Mouse (Mus musculus) Patski (cell line): Measurements from ENCODE around the gene Amot. TPM values are rescaled to one million over a fixed set of nuclear protein-coding genes. Genes with fewer than 3 reads are reported as not detected.

Source experiments
- ATAC-seq: fragments of 100-300 bp; one replicate; pipeline ENCODE4 v1.8.0; 2021
- CTCF ChIA-PET: fragments of 350-600 bp; sonication (Branson Sonifier 250); formaldehyde crosslinking; loops from one replicate; lab custom pipeline; 2022; ENCODE audit warnings: inconsistent platforms; lab: Charles Lee
- POLR2A ChIA-PET: fragments of 350-600 bp; sonication (Branson Sonifier 250); formaldehyde crosslinking; loops from one replicate; lab custom pipeline; 2022; ENCODE audit warnings: antibody characterized with exemption, inconsistent platforms; lab: Charles Lee
- DNase-seq: peaks from one replicate; pipeline ENCODE4 v3.0.0-alpha.2; 2011; ENCODE audit warnings: low read depth, low spot score
- H3K27me3 ChIP-seq: fragments of 371-371 bp; one replicate; pipeline ENCODE4 v1.5.1; 2021
- CTCF ChIP-seq: fragments of 100-300 bp; IDR thresholded peaks from one replicate; pipeline ENCODE4 v1.5.1; 2021
- in situ Hi-C: fragments of 300-500 bp; cut with MboI; formaldehyde crosslinking; loops from 3 replicates; pipeline ENCODE4 v1.11.1; 2018; ENCODE audit warnings: low pct_unique_long_range_greater_than_20kb, mixed read lengths
- polyA plus RNA-seq: library from polyadenylated mRNA; unstranded; gene quantifications from one replicate; pipeline ENCODE4 v1.2.3, GENCODE M21; 2021

Amot gene
- 114 TPM for polyA plus RNA-seq

GRCm38 (mm10) chrX:145504717-145505415, at the start of gene Amot:
TSS of gene Amot (minus strand) at chrX:145505181.
- peaks cover 9% of the 10 kb centered on the region for H3K27me3 ChIP-seq
- in situ Hi-C loops: loop anchor here (10.0 kb wide), 1 partner anchor 60 kb away; no protein-coding TSS in a partner anchor
- DNase-seq (no peak), ATAC-seq (peak; percentile 75)
- TF ChIP-seq CTCF: no peak
- CTCF ChIA-PET: no interaction called here
- POLR2A ChIA-PET: no interaction called here

GRCm38 (mm10) chrX:145545060-145545459, 40.1 kb upstream of the Amot start:
- POLR2A ChIA-PET: interaction anchor here (0.6 kb wide), 1 partner anchor 126 kb away, joined by 3 read pairs; no protein-coding TSS in a partner anchor
- DNase-seq (no peak), ATAC-seq (no peak)
- in situ Hi-C loops: no loop called here
- H3K27me3 ChIP-seq: peaks cover 36% of the 10 kb centered on the region
- CTCF ChIA-PET: interaction anchor here (0.9 kb wide), 1 partner anchor 223 kb away, joined by 3 read pairs; no protein-coding TSS in a partner anchor
- TF ChIP-seq CTCF: no peak

- CTCF ChIA-PET: interaction anchor here (0.9 kb wide), 1 partner anchor 224 kb away, joined by 3 read pairs; no protein-coding TSS in a partner anchor
- in situ Hi-C loops: no loop called here
- DNase-seq (no peak), ATAC-seq (no peak)
- no peak for TF ChIP-seq CTCF
- peaks cover 37% of the 10 kb centered on the region for H3K27me3 ChIP-seq
- POLR2A ChIA-PET: no interaction called here
Observed at GRCm38 (mm10) chrX:145543602-145544490, 38.9 kb upstream of the Amot start.

- in situ Hi-C loops: no loop called here
- ATAC-seq (no peak), DNase-seq (no peak)
- H3K27me3 ChIP-seq: peaks cover 43% of the 10 kb centered on the region
- POLR2A ChIA-PET: no interaction called here
- no peak for TF ChIP-seq CTCF
- CTCF ChIA-PET: no interaction called here
Observed at GRCm38 (mm10) chrX:145541050-145541449, 36.1 kb upstream of the Amot start.

DNA sequence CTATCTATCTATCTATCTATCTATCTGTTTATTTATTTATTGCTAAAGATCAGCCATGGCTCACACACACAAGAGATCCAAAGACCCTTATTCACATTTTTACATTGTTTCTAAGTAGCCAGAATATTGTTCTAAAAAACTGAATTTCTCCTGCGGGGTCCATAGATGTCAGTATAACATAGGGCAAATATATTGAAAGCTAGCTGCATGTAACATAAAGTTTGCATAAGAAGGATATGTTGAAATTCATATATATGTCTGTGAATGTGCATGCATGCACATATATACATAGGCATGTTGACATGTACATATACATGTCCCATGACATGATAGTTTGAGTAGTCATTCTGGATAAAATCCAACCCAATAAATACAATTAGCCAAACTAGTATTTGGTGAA, 35.3 kb upstream of the Amot start:
- DNase-seq: no peak
- ChIA-PET CTCF (no interaction called here), POLR2A (no interaction called here)
- in situ Hi-C loops: no loop called here
- H3K27me3 ChIP-seq: peaks cover 44% of the 10 kb centered on the region
- TF ChIP-seq CTCF: no peak
- ATAC-seq: no peak

DNA sequence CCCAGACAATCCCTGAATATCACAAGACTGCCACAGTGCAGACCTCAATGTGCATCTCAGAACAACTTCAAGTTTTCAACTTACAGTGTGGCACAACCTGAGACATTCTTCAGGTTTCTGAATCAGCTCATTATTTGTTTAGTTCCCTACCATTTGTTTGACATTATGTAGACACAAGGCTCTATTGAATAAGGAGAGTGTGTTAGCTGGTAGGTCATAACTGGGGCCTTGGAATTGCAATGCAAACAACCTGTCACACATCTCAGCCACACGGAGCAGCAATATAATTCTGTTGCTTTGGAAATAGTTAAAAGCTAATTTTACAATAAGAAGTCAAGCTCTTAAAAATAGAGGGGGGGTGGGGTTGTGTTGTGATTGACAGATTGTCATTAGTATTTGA, 24.6 kb upstream of the Amot start:
- CTCF ChIA-PET: no interaction called here
- no peak for ATAC-seq

DNA sequence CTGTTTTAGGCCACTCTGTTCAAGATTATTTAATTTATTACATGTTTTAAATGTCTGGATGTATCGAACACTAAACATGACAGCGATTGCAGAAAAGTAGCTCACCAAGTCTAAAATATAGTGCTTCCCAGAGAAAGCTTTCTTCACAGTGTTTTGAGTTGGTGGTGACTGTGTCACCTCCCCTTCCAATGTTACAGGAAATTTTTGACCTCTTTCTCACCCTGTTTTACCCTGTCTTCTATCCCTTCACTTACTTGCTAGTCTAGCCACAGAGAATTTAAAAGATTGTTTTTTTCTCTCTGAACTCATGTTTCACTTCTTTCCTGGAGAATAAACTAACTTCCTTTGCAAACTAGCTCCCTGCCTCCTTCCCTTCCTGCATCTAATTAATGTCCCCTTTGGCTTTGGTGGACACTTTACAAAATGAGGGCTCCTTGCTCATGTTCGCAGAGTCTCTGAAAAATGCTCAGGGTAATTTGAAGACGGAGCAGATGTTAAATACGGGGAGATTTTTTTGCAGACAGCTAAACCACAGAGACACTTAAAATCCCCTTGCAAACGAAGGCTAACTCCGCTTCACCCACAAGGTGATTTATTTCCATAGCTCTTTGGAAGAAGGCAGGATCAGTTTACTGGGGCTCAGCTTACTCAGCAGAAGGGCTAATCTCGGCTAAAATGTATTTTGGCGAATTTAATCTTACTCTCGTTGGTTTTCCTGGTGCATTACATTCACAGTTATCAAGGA, 11.5 kb upstream of the Amot start:
- ATAC-seq (no peak), DNase-seq (no peak)
- POLR2A ChIA-PET: no interaction called here
- TF ChIP-seq CTCF: no peak
- H3K27me3 ChIP-seq: peaks cover 30% of the 10 kb centered on the region
- CTCF ChIA-PET: interaction anchor here (0.6 to 1.4 kb wide), 2 partner anchors 9 to 42 kb away, joined by 3 to 5 read pairs; no protein-coding TSS in a partner anchor
- in situ Hi-C loops: no loop called here

More for the DNA sequence above, 24.6 kb upstream of the Amot start:
- TF ChIP-seq CTCF: no peak
- in situ Hi-C loops: no loop called here
- peaks cover 22% of the 10 kb centered on the region for H3K27me3 ChIP-seq
- POLR2A ChIA-PET: no interaction called here
- no peak for DNase-seq

GRCm38 (mm10) chrX:145515498-145516158, 10.6 kb upstream of the Amot start:
- no peak for ATAC-seq
- POLR2A ChIA-PET: no interaction called here
- peaks cover 24% of the 10 kb centered on the region for H3K27me3 ChIP-seq
- CTCF ChIA-PET: interaction anchor here (0.6 to 1.4 kb wide), 2 partner anchors 9 to 43 kb away, joined by 3 to 5 read pairs; no protein-coding TSS in a partner anchor
- in situ Hi-C loops: no loop called here
- TF ChIP-seq CTCF: no peak
- DNase-seq: no peak

DNA sequence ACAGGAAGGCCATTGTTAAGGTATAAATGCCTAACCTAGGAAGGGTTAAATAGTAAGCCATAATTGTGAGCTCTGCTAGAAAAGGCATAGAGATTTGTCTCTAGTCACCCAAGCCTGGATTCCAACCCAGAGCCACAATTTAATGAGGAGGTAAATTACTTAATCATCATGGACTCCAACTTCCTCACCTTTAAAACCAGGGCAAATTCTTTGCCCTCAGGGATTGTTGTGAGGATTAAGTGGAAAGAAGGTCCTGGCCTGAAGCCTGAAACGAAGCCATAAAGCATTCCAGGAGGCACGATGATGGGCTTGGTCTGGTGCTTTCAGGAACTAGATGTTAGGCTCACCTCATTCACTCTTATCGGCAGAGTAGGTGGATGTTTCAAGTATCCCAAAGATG, 5.7 kb upstream of the Amot start:
- ATAC-seq (peak; percentile 55), DNase-seq (peak; percentile 51)
- CTCF ChIA-PET: no interaction called here
- in situ Hi-C loops: loop anchor here (5.0 kb wide), 1 partner anchor 47 kb away; no protein-coding TSS in a partner anchor
- POLR2A ChIA-PET: no interaction called here
- TF ChIP-seq CTCF: no peak
- H3K27me3 ChIP-seq: peaks cover 7% of the 10 kb centered on the region
